Mouse (Mus musculus) neural tube, embryonic 15.5 days (tissue): Measurements from ENCODE around the gene Pex13. TPM values are rescaled to one million over a fixed set of nuclear protein-coding genes. Genes with fewer than 3 reads are reported as not detected.

Source experiments
- ATAC-seq: fragments of 200-750 bp; cut with Nextera tagmentation; 2 replicates; pipeline ENCODE4 v1.8.0; 2017; ENCODE audit warnings: mild to moderate bottlenecking, moderate TSS enrichment, moderate library complexity; ENCODE audit not compliant: low FRiP score
- H3K27ac ChIP-seq: fragments of 300-500 bp; sonication (generic); replicated peaks from 2 replicates; pipeline ENCODE4 v1.5.1; 2015; ENCODE audit warnings: mild to moderate bottlenecking, inconsistent platforms
- H3K27me3 ChIP-seq: fragments of 300-500 bp; sonication (generic); replicated peaks from 2 replicates; pipeline ENCODE4 v1.6.1; 2015; ENCODE audit warnings: inconsistent platforms
- H3K36me3 ChIP-seq: fragments of 300-500 bp; sonication (generic); 2 replicates; pipeline ENCODE4 v1.6.1; 2015; ENCODE audit warnings: inconsistent platforms
- H3K4me1 ChIP-seq: fragments of 300-500 bp; sonication (generic); 2 replicates; pipeline ENCODE4 v1.6.1; 2015; ENCODE audit warnings: inconsistent platforms
- H3K4me2 ChIP-seq: fragments of 300-500 bp; sonication (generic); 2 replicates; pipeline ENCODE4 v1.6.1; 2015; ENCODE audit warnings: inconsistent platforms, mild to moderate bottlenecking, moderate library complexity
- H3K4me3 ChIP-seq: fragments of 300-500 bp; sonication (generic); replicated peaks from 2 replicates; pipeline ENCODE4 v1.5.1; 2015; ENCODE audit warnings: mild to moderate bottlenecking, inconsistent platforms
- H3K9ac ChIP-seq: fragments of 300-500 bp; sonication (generic); replicated peaks from 2 replicates; pipeline ENCODE4 v1.6.1; 2015; ENCODE audit warnings: mild to moderate bottlenecking, inconsistent platforms
- H3K9me3 ChIP-seq: fragments of 300-500 bp; sonication (generic); replicated peaks from 2 replicates; pipeline ENCODE4 v1.6.1; 2016; ENCODE audit warnings: inconsistent platforms
- WGBS: fragments of 180-500 bp; shearing (Covaris S2); methylation state at CpG from one replicate; pipeline ENCODE4 v1.1.7; 2015; ENCODE audit warnings: mixed read lengths; 5-methylcytosine and 5-hydroxymethylcytosine counted together
- polyA plus RNA-seq: library from polyadenylated mRNA; unstranded; fragments of >200 nt; fragmentation: Nextera tagmentation; extraction: Ambion mirVana; gene quantifications from 2 replicates; pipeline ENCODE4 v1.2.1, GENCODE M21; 2015

The Pex13 gene
- polyA plus RNA-seq: 32.9 and 34.5 TPM in 2 replicates

DNA sequence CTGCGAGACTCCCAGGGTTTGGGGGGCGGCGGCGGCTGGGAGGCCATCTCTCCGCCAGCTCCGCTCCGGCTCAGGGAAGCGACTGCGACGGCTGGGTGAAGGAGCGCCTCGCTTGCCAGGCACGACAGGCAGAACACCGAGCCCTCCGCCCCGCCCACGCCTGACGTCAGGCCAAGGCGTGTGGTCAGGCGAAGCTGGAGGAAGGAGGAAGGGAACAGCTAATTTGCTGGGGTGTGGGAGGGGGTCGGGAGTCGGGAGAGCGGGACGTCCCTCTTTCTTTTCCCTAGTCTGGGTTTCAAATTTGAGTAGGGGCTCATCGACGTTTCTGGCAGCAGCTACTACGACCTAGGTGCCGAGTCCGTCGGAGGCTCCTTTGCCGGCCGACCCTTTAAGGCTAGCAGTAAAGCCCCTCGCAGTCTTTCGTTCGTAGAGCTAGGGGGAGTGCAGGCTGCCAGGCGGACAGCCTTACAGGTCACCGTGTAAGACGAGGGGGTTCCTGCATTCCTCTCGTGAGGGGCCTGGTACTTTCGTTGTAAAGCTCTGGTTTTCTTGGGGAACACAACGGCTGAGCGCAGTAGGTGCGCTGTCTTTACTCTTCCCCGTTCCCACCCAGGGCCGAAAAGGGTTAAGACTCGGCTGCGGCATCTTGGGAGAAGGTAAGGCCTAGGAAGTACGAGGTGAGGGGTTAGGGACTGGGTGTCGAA lies at the start of gene Pex13:
Gene Pex13, minus strand, starts transcription at position 162 of the 704 bp plus-strand sequence.
- Histone ChIP-seq H3K4me3 (peak within 1 kb of the TSS; percentile 88), H3K4me1 (peaks cover 21% of the 10 kb centered on the region), H3K27ac (peak within 1 kb of the TSS; percentile 97), H3K36me3 (0 out of 2 replicates have a peak, but pooled peaks cover 3% of the 10 kb centered on the region), H3K9ac (peak within 1 kb of the TSS; percentile 85), H3K27me3 (no peaks in the 10 kb centered on the region), H3K9me3 (no peaks in the 10 kb centered on the region), H3K4me2 (peak within 1 kb of the TSS; percentile 72)
- WGBS: under 1% methylated on average over 49 of the region's 49 CpGs
- peak; percentile 98 for ATAC-seq

DNA sequence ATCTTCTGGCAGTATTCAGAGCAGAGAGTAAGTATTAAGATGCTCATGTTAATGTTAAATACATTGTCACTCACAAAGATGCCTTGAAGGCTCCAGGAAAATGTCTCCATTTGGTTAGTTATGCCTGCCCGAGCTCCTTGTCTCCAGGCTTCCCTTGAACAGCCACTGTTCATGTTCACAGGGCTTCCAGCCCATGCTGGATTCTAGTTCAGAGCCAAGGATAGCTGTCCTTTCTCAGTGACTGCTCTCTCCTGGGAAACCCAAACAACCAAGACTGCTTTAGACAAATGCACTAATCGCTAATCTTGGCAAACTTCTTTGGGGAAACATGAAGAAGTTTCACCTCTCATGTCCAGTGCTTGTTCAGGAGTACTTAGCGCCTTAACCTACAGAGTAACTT lies 46.5 kb upstream of the Pex13 start:
- no peak overlapping the region for H3K9ac ChIP-seq
- H3K4me1 ChIP-seq: no peaks in the 10 kb centered on the region
- H3K27me3 ChIP-seq: no peaks in the 10 kb centered on the region
- H3K4me2 ChIP-seq: no peak overlapping the region
- H3K4me3 ChIP-seq: no peak overlapping the region
- ATAC-seq: peak; percentile 59; the same call in 1 of the 2 replicates
- WGBS: 89% methylated on average over 3 of the region's 3 CpGs
- H3K36me3 ChIP-seq: peaks cover 73% of the 10 kb centered on the region
- H3K9me3 ChIP-seq: no peaks in the 10 kb centered on the region
- H3K27ac ChIP-seq: no peak overlapping the region

DNA sequence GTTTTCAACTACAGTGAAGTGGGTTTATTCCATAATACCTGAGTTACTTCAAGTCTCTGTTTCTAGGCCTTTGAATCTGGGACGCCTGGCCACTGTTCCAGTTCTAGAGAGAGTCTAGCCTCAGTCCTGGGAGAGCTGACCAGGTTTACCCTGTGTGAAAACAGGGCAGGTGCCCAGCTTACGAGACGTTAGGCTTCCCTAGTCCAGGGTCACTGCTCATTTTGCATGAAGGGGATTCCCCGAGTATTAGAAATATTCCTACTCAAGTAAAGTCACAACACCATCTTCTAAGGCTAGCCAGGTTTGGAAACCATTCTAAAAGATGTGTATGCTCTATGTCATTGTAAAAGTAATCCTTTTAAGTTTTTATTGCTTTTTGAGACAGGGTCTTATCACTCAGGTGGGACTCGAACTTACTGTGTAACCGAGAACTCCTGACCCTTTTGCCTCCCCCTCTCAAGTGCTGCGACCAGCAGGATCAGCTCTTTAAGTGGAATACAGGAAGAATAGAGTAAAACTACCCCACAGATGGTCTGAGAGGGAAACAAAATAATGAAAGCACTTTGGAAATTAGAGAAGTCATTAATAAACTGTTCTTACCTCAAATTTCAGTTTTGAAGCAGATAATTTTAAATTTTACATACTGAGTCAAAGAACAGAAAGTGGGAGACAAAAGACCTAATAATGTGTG lies 39.0 kb upstream of the Pex13 start:
- no peak overlapping the region for H3K4me3 ChIP-seq

DNA sequence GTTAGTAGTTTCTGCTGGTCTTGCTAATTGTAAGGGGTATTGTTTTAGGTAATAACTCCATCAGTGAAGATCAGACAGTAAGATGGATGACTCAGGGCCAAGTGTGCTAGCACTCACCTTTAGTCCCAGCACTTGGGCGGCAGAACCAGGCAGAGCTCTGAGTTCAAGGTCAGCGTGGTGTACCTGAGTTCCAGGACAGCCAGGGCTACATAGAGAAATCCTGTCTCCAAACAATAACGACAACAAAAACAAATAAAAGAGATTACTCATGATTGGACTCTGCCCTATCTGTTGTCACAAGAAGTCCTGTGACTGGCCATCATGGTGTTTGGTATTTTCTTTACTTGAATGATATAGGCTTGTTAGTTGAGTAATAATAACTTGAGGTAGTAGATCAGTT lies 36.1 kb upstream of the Pex13 start:
- no peak overlapping the region for H3K27ac ChIP-seq
- no peak overlapping the region for H3K4me2 ChIP-seq
- H3K27me3 ChIP-seq: no peaks in the 10 kb centered on the region
- 95% methylated on average over 3 of the region's 3 CpGs for WGBS
- no peaks in the 10 kb centered on the region for H3K36me3 ChIP-seq
- no peak for ATAC-seq
- no peaks in the 10 kb centered on the region for H3K4me1 ChIP-seq
- no peak overlapping the region for H3K4me3 ChIP-seq
- no peaks in the 10 kb centered on the region for H3K9me3 ChIP-seq
- no peak overlapping the region for H3K9ac ChIP-seq

More for the DNA sequence above, 39.0 kb upstream of the Pex13 start:
- H3K9ac ChIP-seq: no peak overlapping the region
- no peaks in the 10 kb centered on the region for H3K9me3 ChIP-seq
- H3K27me3 ChIP-seq: no peaks in the 10 kb centered on the region
- no peaks in the 10 kb centered on the region for H3K4me1 ChIP-seq
- no peak overlapping the region for H3K4me2 ChIP-seq
- ATAC-seq: no peak
- H3K27ac ChIP-seq: no peak overlapping the region
- H3K36me3 ChIP-seq: peaks cover 13% of the 10 kb centered on the region
- WGBS: 83% methylated on average over 7 of the region's 7 CpGs

DNA sequence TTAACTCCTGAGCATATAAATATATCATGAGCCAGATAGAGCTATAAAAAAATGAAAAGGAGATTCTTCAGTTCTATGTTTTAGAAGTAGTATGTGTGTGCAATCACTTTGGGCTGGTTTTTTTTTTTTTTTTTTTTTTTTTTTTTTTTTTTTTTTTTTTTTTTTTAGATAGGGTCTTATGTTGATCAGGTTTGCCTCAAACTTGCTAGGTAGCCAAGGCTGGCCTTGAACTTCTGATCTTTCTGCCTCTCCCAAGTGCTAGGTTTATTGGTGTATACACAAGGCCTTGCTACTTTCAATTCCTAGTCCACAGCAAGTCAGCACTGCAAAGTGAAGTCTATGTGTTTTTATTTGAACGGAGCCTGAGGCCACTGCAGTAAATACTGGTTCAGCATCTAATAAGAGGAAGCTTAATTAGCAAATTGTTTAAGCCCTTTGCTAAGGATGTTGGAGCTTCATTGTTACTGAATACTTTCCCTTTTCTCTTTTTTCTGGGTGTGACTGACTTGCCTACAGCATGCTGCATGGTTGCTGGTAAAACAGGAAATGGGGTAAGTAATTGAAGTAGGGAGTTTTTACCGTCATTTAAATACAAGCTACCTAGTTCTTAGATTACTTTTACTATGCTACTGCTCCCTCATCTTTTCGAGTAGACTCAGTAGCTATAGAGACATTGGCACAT lies 33.8 kb upstream of the Pex13 start:
- Histone ChIP-seq H3K27me3 (no peaks in the 10 kb centered on the region), H3K36me3 (no peaks in the 10 kb centered on the region), H3K9me3 (no peaks in the 10 kb centered on the region), H3K4me1 (no peaks in the 10 kb centered on the region), H3K27ac (no peak overlapping the region), H3K4me2 (no peak overlapping the region), H3K4me3 (no peak overlapping the region), H3K9ac (no peak overlapping the region)
- 77% methylated on average over 3 of the region's 3 CpGs for WGBS
- no peak for ATAC-seq

DNA sequence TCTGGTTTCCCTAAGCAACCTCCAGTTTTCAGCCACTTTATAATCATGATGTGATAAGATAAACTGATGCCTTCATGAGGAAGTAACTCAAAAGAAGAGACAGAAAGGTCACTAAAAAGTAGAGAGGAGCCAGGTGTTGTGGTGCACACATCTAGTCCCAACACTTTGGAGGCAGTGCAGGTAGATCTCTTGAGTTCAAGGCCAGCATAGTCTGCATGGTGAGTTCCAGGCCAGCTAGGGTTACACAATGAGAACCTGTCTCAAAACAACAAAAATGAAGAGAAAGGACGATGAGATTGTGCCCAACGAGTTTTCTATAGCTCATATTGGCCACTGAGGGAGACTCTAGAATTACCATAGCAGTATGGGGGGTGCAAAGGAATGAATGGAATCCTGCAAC lies 32.8 kb upstream of the Pex13 start:
- 78% methylated on average over 2 of the region's 2 CpGs for WGBS

DNA sequence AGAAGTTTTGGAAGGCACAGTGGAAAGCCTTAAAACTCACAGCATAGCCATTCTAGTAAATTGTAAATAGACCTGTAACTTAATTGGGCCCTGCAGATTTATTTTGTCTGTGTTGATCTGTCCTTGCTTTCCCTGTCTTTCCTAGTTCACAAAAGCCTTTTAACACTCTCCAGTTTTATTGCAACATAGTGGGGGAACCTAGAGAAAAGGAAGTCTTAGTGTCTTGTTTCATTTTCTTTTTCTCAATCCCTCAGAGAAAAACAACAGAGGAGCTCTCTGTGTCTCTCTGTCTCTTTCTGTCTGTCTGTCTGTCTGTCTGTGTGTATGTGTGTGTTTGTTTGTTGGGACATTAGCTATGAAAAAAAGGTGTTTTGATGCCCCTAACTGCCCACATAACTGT lies 30.1 kb upstream of the Pex13 start:
- Histone ChIP-seq H3K27ac (no peak overlapping the region), H3K36me3 (no peaks in the 10 kb centered on the region), H3K9me3 (no peaks in the 10 kb centered on the region), H3K4me1 (no peaks in the 10 kb centered on the region), H3K27me3 (no peaks in the 10 kb centered on the region), H3K4me2 (no peak overlapping the region), H3K9ac (no peak overlapping the region), H3K4me3 (no peak overlapping the region)
- no peak for ATAC-seq

More for the DNA sequence above, 32.8 kb upstream of the Pex13 start:
- no peaks in the 10 kb centered on the region for H3K9me3 ChIP-seq
- no peaks in the 10 kb centered on the region for H3K4me1 ChIP-seq
- no peaks in the 10 kb centered on the region for H3K27me3 ChIP-seq
- no peak overlapping the region for H3K4me2 ChIP-seq
- ATAC-seq: no peak
- no peak overlapping the region for H3K27ac ChIP-seq
- no peak overlapping the region for H3K4me3 ChIP-seq
- H3K36me3 ChIP-seq: no peaks in the 10 kb centered on the region
- H3K9ac ChIP-seq: no peak overlapping the region

DNA sequence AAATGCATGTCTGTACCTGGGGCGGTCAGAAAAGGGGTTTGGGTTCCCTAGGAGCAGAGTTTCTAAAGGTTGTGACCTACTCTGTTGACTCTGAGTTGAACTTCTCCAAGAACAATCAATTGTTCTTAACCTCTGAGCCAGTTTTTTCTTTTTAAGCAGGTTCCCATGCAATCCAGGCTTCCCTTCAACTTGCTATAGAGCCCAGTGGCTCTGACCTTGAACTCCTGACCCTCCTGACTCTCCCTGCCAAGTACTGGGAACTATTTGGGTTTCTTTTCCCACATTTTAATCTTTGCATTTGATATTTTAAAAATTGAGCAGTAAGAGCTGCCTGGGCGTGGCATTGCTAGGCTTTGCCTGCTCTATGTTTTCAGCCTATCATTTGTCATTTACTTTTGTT lies 27.5 kb upstream of the Pex13 start:
- WGBS: 97% methylated on average over 2 of the region's 2 CpGs

DNA sequence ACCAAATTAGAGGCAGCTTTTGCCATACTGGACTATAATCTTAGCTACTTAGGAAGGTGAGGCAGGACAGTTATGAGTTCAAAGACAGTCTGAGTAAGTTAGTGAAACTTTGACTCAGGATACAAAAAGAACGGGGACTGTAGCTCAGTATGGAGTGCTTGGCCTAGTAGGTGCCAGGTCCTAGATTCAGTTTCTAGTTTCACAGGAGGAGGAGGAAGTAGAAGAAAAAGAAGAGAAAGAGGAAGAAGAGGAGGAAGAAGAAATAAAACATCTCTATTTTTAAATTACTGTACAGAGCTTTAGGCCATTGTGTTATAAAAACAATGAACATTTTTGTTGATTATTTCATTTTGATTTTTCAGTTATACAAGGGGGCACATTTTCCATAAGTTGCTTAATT lies 22.3 kb upstream of the Pex13 start:
- H3K27ac ChIP-seq: no peak overlapping the region
- H3K36me3 ChIP-seq: 0 out of 2 replicates have a peak, but pooled peaks cover 19% of the 10 kb centered on the region
- no peak for ATAC-seq
- H3K9ac ChIP-seq: no peak overlapping the region
- WGBS: 97% methylated on average over 1 of the region's 1 CpGs
- H3K9me3 ChIP-seq: no peaks in the 10 kb centered on the region
- no peak overlapping the region for H3K4me3 ChIP-seq
- H3K27me3 ChIP-seq: no peaks in the 10 kb centered on the region
- no peak overlapping the region for H3K4me2 ChIP-seq
- H3K4me1 ChIP-seq: no peaks in the 10 kb centered on the region

More for the DNA sequence above, 27.5 kb upstream of the Pex13 start:
- Histone ChIP-seq H3K36me3 (0 out of 2 replicates have a peak, but pooled peaks cover 4% of the 10 kb centered on the region), H3K9me3 (no peaks in the 10 kb centered on the region), H3K4me1 (no peaks in the 10 kb centered on the region), H3K4me3 (no peak overlapping the region), H3K27me3 (no peaks in the 10 kb centered on the region), H3K9ac (no peak overlapping the region), H3K4me2 (no peak overlapping the region), H3K27ac (no peak overlapping the region)
- no peak for ATAC-seq

DNA sequence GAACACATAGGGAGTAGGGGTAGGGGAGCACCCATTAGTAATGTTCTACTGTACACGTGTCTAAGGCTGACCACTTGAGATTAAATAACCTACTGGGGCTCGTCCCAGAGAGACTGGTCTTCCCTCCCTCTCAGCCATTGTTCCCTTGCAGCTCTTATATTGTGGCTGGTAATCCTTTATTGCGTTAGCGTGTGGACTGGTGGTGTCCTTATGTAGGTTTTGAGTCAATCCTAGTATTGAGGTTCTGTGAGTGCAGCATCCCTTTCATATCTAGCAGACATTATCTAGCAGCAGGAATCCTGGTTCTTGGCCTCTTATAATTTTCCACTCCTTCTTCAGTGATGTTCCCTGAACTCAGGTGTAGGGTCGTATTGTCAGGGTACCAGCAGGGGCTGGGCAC lies 20.9 kb upstream of the Pex13 start:
- no peaks in the 10 kb centered on the region for H3K9me3 ChIP-seq
- no peak overlapping the region for H3K4me2 ChIP-seq
- peaks cover 25% of the 10 kb centered on the region for H3K36me3 ChIP-seq
- no peak overlapping the region for H3K9ac ChIP-seq
- H3K27me3 ChIP-seq: no peaks in the 10 kb centered on the region
- no peak overlapping the region for H3K27ac ChIP-seq
- no peaks in the 10 kb centered on the region for H3K4me1 ChIP-seq
- no peak overlapping the region for H3K4me3 ChIP-seq
- no peak for ATAC-seq
- WGBS: 92% methylated on average over 5 of the region's 5 CpGs

DNA sequence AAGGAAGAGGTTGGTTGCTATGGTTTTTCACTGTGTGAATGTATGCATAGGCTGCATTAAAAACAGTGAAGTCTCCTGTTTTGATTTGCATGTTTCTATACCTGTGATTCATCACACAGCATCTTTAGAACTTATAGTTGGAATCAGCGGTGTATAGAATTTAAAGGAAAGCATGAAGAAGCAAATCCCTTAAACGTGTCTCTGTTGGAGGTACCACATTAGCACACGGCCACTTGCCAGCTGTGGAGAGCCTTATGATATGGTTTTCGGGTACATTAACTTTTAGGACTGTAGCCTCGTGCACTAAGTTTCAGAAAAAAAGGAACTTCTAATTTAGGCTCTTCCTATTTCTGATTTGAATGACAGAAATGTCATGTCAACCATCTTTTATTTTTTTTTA lies 16.8 kb upstream of the Pex13 start:
- 86% methylated on average over 5 of the region's 5 CpGs for WGBS
- Histone ChIP-seq H3K4me1 (no peaks in the 10 kb centered on the region), H3K9me3 (no peaks in the 10 kb centered on the region), H3K4me3 (no peak overlapping the region), H3K36me3 (peaks cover 38% of the 10 kb centered on the region), H3K4me2 (no peak overlapping the region), H3K27me3 (no peaks in the 10 kb centered on the region), H3K27ac (no peak overlapping the region), H3K9ac (no peak overlapping the region)
- no peak for ATAC-seq
